Mouse (Mus musculus): ENCODE measurements around the gene Maneal. TPM values are rescaled to one million over a fixed set of nuclear protein-coding genes. Genes with fewer than 3 reads are reported as not detected.

Maneal gene
- polyA plus RNA-seq (2014; fragmentation: Nextera tagmentation; extraction: Ambion mirVana): 7.3 and 10.3 TPM in 2 replicates

DNA sequence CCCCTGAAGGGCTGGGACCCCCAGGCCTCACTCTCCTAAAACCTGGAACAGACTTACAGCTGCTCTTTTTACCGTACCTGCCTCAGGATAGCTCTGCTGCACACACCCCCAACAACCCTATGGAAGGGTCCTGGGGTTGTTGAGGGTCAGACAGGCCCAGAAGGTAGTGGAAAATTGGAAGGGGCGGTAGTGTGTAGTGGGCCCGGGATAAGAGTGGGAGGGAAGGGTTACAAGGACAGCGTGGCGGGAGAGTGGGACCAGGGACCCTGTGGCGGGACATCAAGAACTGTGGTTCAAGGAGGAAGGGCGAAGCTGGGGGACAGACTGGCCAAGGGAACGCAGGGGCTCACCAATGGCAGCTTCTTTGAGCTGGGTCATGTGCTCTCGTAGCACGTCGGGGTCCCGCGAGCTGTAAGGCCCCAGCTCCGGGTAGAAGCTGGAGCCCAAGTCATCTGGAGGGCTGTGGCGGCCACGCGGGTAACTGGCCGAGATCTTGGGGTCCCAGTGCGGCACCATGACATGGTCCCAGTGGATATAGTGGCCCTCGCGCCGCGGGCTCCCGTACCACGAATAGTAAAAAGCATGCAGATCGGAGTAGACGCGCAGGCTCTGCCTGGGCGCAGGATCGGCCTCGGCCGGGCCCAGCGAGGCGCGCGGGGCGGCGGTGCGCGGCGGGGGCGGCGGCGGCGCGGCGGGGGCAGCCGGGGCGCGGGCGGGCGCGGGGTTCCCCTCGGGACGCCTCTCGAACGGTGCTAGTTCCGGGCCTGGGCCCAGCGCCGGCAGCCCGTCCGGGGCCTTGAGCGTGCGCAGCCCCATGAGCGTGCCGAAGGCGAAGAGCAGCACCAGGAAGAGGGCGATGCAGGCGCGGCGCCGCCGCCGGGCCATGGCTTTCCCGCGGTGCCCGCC, at the start of gene Maneal:
Gene Maneal, minus strand, starts transcription at position 889 of the 906 bp plus-strand sequence.
- Histone ChIP-seq H3K27ac (ENCODE audit: low read depth, low read length) (no peak within 1 kb of the TSS), H3K4me2 (ENCODE audit: low read depth, low read length, severe bottlenecking) (peak within 1 kb of the TSS; percentile 79), H3K9ac (ENCODE audit: low read length) (peak within 1 kb of the TSS; percentile 82), H3K9me3 (ENCODE audit: control insufficient read depth, low read length) (no peaks in the 10 kb centered on the region), H3K27me3 (ENCODE audit: control insufficient read depth, insufficient read depth, low read length) (peaks cover 2% of the 10 kb centered on the region; the same call in 1 of the 2 replicates), H3K36me3 (ENCODE audit: control insufficient read depth, insufficient read depth, low read length) (no peaks in the 10 kb centered on the region), H3K4me1 (replicated peaks; ENCODE audit: control insufficient read depth, insufficient read depth, low read length) (no peaks in the 10 kb centered on the region; the same call in 1 of the 2 replicates), H3K4me3 (ENCODE audit: low read depth, low read length) (peak within 1 kb of the TSS; percentile 68)
- DNase-seq (ENCODE audit: low spot score) (peak; percentile 62), ATAC-seq (replicated peaks; ENCODE audit: low FRiP score) (peak; percentile 31; the same call in 1 of the 2 replicates)
- WGBS: 2% methylated on average over 67 of the region's 77 CpGs

DNA sequence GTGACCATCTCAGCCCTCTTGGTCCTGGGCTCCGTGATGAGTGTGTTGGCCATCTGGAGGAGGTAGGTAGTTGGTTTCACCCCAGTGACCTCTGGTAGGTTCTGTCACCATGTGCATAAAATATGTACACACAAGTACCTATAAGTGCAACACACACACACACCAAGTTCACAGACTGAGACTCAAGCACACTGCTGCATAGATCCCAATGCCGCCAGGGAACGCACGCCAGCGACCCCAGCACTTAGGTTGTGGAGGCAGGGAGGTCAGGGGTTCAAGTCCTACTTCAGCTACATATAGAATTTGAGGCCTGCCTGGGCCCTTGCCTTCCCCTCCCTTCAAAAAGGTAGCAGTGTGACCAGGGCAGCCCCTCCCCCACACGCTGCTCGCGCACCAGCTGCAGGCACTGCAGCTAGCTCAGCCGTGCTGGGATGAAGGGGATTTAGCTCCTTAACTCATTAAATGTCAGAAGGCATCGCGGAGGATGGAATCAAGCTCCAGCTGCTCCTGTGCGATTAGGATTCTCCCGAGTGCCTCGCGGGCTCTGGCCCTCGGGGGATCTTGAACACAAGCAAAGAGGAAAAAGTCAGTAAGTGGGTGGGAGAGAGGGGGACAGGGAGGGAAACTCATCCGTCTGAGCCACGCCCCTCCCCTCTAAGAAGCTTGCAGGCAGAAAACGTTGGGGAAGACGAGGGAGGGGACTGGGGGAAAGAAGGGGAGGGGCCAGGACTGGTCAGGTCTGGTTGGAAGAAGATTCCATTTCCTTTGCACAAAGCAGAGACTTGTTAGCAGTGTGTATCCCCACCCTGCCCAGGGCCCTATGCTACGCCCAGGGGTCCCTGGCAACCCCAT, 44.2 kb upstream of the Maneal start:
- 5% methylated on average over 21 of the region's 21 CpGs for WGBS
- Histone ChIP-seq H3K4me2 (ENCODE audit: low read depth, low read length, severe bottlenecking) (peak overlapping the region; percentile 48), H3K27ac (ENCODE audit: low read depth, low read length) (peak overlapping the region; percentile 73), H3K9ac (ENCODE audit: low read length) (peak overlapping the region; percentile 5), H3K4me1 (replicated peaks; ENCODE audit: control insufficient read depth, insufficient read depth, low read length) (peaks cover 7% of the 10 kb centered on the region; the same call in 1 of the 2 replicates), H3K9me3 (ENCODE audit: control insufficient read depth, low read length) (no peaks in the 10 kb centered on the region), H3K27me3 (ENCODE audit: control insufficient read depth, insufficient read depth, low read length) (no peaks in the 10 kb centered on the region), H3K4me3 (ENCODE audit: low read depth, low read length) (peak overlapping the region; percentile 22), H3K36me3 (ENCODE audit: control insufficient read depth, insufficient read depth, low read length) (no peaks in the 10 kb centered on the region)
- ATAC-seq (replicated peaks; ENCODE audit: low FRiP score) (peak; percentile 78), DNase-seq (ENCODE audit: low spot score) (peak; percentile 86)

DNA sequence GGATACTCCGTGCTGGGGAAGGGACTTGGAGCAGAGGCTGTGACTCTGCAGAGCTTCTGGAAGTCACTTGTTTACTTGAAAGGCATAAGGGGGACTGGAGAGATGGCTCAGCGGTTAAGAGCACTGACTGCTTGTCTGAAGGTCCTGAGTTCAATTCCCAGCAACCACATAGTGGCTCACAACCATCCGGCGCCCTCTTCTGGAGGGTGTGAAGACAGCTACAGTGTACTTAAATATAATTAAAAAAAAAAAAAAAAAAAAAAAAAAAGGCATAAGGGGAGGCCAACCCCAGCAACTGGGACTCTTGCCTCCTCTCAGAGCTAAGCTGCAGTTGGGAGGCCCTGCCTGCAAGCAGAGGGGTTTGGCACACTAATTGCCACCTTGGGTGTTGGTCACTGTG, 43.4 kb upstream of the Maneal start:
- Histone ChIP-seq H3K27ac (ENCODE audit: low read depth, low read length) (peak overlapping the region; percentile 73; the same call in 1 of the 2 replicates), H3K4me3 (ENCODE audit: low read depth, low read length) (no peak overlapping the region), H3K27me3 (ENCODE audit: control insufficient read depth, insufficient read depth, low read length) (no peaks in the 10 kb centered on the region), H3K9ac (ENCODE audit: low read length) (no peak overlapping the region), H3K4me1 (replicated peaks; ENCODE audit: control insufficient read depth, insufficient read depth, low read length) (peaks cover 7% of the 10 kb centered on the region; the same call in 1 of the 2 replicates), H3K36me3 (ENCODE audit: control insufficient read depth, insufficient read depth, low read length) (no peaks in the 10 kb centered on the region), H3K9me3 (ENCODE audit: control insufficient read depth, low read length) (no peaks in the 10 kb centered on the region), H3K4me2 (ENCODE audit: low read depth, low read length, severe bottlenecking) (no peak overlapping the region)
- WGBS: 66% methylated on average over 4 of the region's 4 CpGs
- DNase-seq (ENCODE audit: low spot score): no peak
- peak; percentile 44; the same call in 1 of the 2 replicates for ATAC-seq (replicated peaks; ENCODE audit: low FRiP score)

DNA sequence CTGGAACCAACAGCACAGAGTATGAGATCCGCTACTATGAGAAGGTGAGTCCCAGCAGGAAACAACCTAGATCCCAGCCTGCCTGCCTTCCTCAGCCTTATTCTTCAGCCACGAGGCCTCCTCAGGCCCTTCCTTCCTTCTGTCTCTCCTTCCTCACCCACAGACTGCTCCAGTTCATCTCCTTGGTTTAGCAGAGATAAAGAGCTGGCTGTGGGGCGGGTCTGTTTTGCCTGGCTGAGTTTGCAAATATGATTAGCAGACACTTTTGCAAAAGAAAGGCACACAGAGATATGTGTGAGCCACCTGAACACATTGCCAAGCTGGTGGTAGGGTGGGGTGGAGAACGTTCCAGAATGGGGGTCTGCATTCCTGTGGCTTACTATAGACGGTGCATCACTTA, 37.9 kb upstream of the Maneal start:
- peaks cover 12% of the 10 kb centered on the region for H3K27me3 ChIP-seq (ENCODE audit: control insufficient read depth, insufficient read depth, low read length)
- WGBS: 58% methylated on average over 5 of the region's 5 CpGs

GRCm38 (mm10) chr4:124898428-124898827, 36.5 kb upstream of the Maneal start:
- no peak for DNase-seq (ENCODE audit: low spot score)
- Histone ChIP-seq H3K4me3 (ENCODE audit: low read depth, low read length) (no peak overlapping the region), H3K4me2 (ENCODE audit: low read depth, low read length, severe bottlenecking) (no peak overlapping the region), H3K9me3 (ENCODE audit: control insufficient read depth, low read length) (no peaks in the 10 kb centered on the region), H3K36me3 (ENCODE audit: control insufficient read depth, insufficient read depth, low read length) (no peaks in the 10 kb centered on the region), H3K4me1 (replicated peaks; ENCODE audit: control insufficient read depth, insufficient read depth, low read length) (peaks cover 16% of the 10 kb centered on the region), H3K9ac (ENCODE audit: low read length) (peak overlapping the region; percentile 20; the same call in 1 of the 2 replicates), H3K27ac (ENCODE audit: low read depth, low read length) (no peak overlapping the region), H3K27me3 (ENCODE audit: control insufficient read depth, insufficient read depth, low read length) (peaks cover 27% of the 10 kb centered on the region)
- ATAC-seq (replicated peaks; ENCODE audit: low FRiP score): no peak
- 11% methylated on average over 10 of the region's 10 CpGs for WGBS

More for the DNA sequence above, 37.9 kb upstream of the Maneal start:
- H3K4me2 ChIP-seq (ENCODE audit: low read depth, low read length, severe bottlenecking): no peak overlapping the region
- ATAC-seq (replicated peaks; ENCODE audit: low FRiP score) (no peak), DNase-seq (ENCODE audit: low spot score) (no peak)
- H3K4me1 ChIP-seq (replicated peaks; ENCODE audit: control insufficient read depth, insufficient read depth, low read length): peaks cover 10% of the 10 kb centered on the region; the same call in 1 of the 2 replicates
- H3K4me3 ChIP-seq (ENCODE audit: low read depth, low read length): no peak overlapping the region
- no peaks in the 10 kb centered on the region for H3K36me3 ChIP-seq (ENCODE audit: control insufficient read depth, insufficient read depth, low read length)
- H3K27ac ChIP-seq (ENCODE audit: low read depth, low read length): no peak overlapping the region
- H3K9ac ChIP-seq (ENCODE audit: low read length): peak overlapping the region; percentile 17; the same call in 1 of the 2 replicates
- H3K9me3 ChIP-seq (ENCODE audit: control insufficient read depth, low read length): no peaks in the 10 kb centered on the region

GRCm38 (mm10) chr4:124894508-124895428, 32.8 kb upstream of the Maneal start:
- Histone ChIP-seq H3K4me2 (ENCODE audit: low read depth, low read length, severe bottlenecking) (peak overlapping the region; percentile 75), H3K9ac (ENCODE audit: low read length) (peak overlapping the region; percentile 29), H3K4me3 (ENCODE audit: low read depth, low read length) (peak overlapping the region; percentile 43), H3K27ac (ENCODE audit: low read depth, low read length) (no peak overlapping the region), H3K9me3 (ENCODE audit: control insufficient read depth, low read length) (no peaks in the 10 kb centered on the region), H3K36me3 (ENCODE audit: control insufficient read depth, insufficient read depth, low read length) (no peaks in the 10 kb centered on the region), H3K27me3 (ENCODE audit: control insufficient read depth, insufficient read depth, low read length) (peaks cover 34% of the 10 kb centered on the region), H3K4me1 (replicated peaks; ENCODE audit: control insufficient read depth, insufficient read depth, low read length) (peaks cover 14% of the 10 kb centered on the region)
- ATAC-seq (replicated peaks; ENCODE audit: low FRiP score) (no peak), DNase-seq (ENCODE audit: low spot score) (peak; percentile 65)
- 1% methylated on average over 82 of the region's 83 CpGs for WGBS

- H3K27me3 ChIP-seq (ENCODE audit: control insufficient read depth, insufficient read depth, low read length): peaks cover 34% of the 10 kb centered on the region
- H3K27ac ChIP-seq (ENCODE audit: low read depth, low read length): no peak overlapping the region
- H3K4me1 ChIP-seq (replicated peaks; ENCODE audit: control insufficient read depth, insufficient read depth, low read length): peaks cover 10% of the 10 kb centered on the region
- H3K36me3 ChIP-seq (ENCODE audit: control insufficient read depth, insufficient read depth, low read length): no peaks in the 10 kb centered on the region
- WGBS: 30% methylated on average over 6 of the region's 6 CpGs
- no peak overlapping the region for H3K4me2 ChIP-seq (ENCODE audit: low read depth, low read length, severe bottlenecking)
- no peak overlapping the region for H3K4me3 ChIP-seq (ENCODE audit: low read depth, low read length)
- no peaks in the 10 kb centered on the region for H3K9me3 ChIP-seq (ENCODE audit: control insufficient read depth, low read length)
- H3K9ac ChIP-seq (ENCODE audit: low read length): no peak overlapping the region
- peak; percentile 48 for DNase-seq (ENCODE audit: low spot score)
- no peak for ATAC-seq (replicated peaks; ENCODE audit: low FRiP score)
Measured at GRCm38 (mm10) chr4:124893769-124894168, 31.8 kb upstream of the Maneal start.

All from forebrain, embryonic 11.5 days (tissue).